36 mouse cellular contexts compared by ENCODE assay signal in genomic region chr1:170896651-170897281, GRCm38 (mm10). TPM values are rescaled to one million over a fixed set of nuclear protein-coding genes. Genes with fewer than 3 reads are reported as not detected.
A peak's percentile ranks its signal among the peaks of the same experiment; 100 is the strongest.
DNase-seq lines count a peak whose midpoint lies in the region; ATAC-seq and TF ChIP-seq lines count a peak whose summit lies in the region.
"Had no signal": no experiment of that assay in that cellular context is flagged by ENCODE, and none has a peak within 500 bp of the region (broad histone marks: within the 10 kb centered on the region; RNA-seq: fewer than 3 reads in every experiment).

No protein-coding gene starts in this region.

- H3K9me3 ChIP-seq in lung, postnatal 0 days (ENCODE audit: low read length): no peaks in the 10 kb centered on the region
- H3K9me3 ChIP-seq in ES-Bruce4 (replicated peaks; ENCODE audit: control insufficient read depth, insufficient read depth, low read length, poor library complexity, severe bottlenecking): no peaks in the 10 kb centered on the region
- H3K9me3 ChIP-seq: embryonic facial prominence, embryonic 12.5 days; heart, embryonic 10.5 days; heart, embryonic 15.5 days; hindbrain, embryonic 12.5 days; kidney, embryonic 15.5 days; liver, embryonic 15.5 days; neural tube, embryonic 12.5 days had no signal

- TF ChIP-seq CTCF in lung, postnatal 0 days (IDR thresholded peaks at IDR 0.05): no peak
- TF ChIP-seq CTCF in ES-Bruce4 (IDR thresholded peaks at IDR 0.05; ENCODE audit: low read depth, low read length): no peak

- H3K36me3 ChIP-seq in lung, postnatal 0 days (ENCODE audit: insufficient read depth, low read length): no peaks in the 10 kb centered on the region
- H3K36me3 ChIP-seq in ES-Bruce4 (ENCODE audit: control insufficient read depth, insufficient read depth, low read length, poor library complexity, severe bottlenecking): no peaks in the 10 kb centered on the region
- no peaks in the 10 kb centered on the region for H3K36me3 ChIP-seq in macrophage (ENCODE audit: inconsistent target)
- H3K36me3 ChIP-seq: embryonic facial prominence, embryonic 12.5 days; heart, embryonic 10.5 days; heart, embryonic 15.5 days; hindbrain, embryonic 12.5 days; kidney, embryonic 15.5 days; liver, embryonic 15.5 days; neural tube, embryonic 12.5 days had no signal

- no peak overlapping the region for H3K27ac ChIP-seq in lung, postnatal 0 days (ENCODE audit: low read length)
- H3K27ac ChIP-seq in ES-Bruce4 (ENCODE audit: insufficient read depth, low read length) (peak overlapping the region; percentile 68), macrophage (peak overlapping the region; percentile 66)
- H3K27ac ChIP-seq: embryonic facial prominence, embryonic 12.5 days; heart, embryonic 10.5 days; heart, embryonic 15.5 days; hindbrain, embryonic 12.5 days; hindbrain, postnatal 0 days; kidney, embryonic 15.5 days; liver, embryonic 15.5 days; neural tube, embryonic 12.5 days had no signal

- ATAC-seq in lung, postnatal 0 days: no peak
- ATAC-seq: forebrain, embryonic 14.5 days; hindbrain, postnatal 0 days; intestine, postnatal 0 days; midbrain, embryonic 16.5 days had no signal

- DNase-seq in lung, postnatal 0 days (ENCODE audit: low spot score): no peak
- no peak for DNase-seq in lung, adult 18-20 months
- DNase-seq in A20 (ENCODE audit: low read depth, low spot score): peak; percentile 86
- DNase-seq in gastrocnemius, postnatal 10 days: no peak
- no peak for DNase-seq in cerebellum, postnatal 10 days
- no peak for DNase-seq in cerebellum, adult 11 months
- DNase-seq: adrenal gland, postnatal 36 days; cerebellum, adult 9-10 months; embryo, embryonic 11 days; heart, postnatal 36 days; kidney, postnatal 25 days; liver; lung, postnatal 4 days; thymus, adult 2 months; thymus, postnatal 36 days had no signal

- H3K9ac ChIP-seq in lung, postnatal 0 days (replicated peaks; ENCODE audit: low read depth): no peak overlapping the region
- H3K9ac ChIP-seq in ES-Bruce4 (ENCODE audit: low read depth, poor library complexity, severe bottlenecking): no peak overlapping the region
- H3K9ac ChIP-seq: embryonic facial prominence, embryonic 12.5 days; heart, embryonic 15.5 days; hindbrain, embryonic 12.5 days; kidney, embryonic 15.5 days; liver, embryonic 15.5 days; neural tube, embryonic 12.5 days had no signal

- H3K4me1 ChIP-seq in lung, postnatal 0 days (ENCODE audit: insufficient read depth, low read depth, low read length): no peaks in the 10 kb centered on the region
- peaks cover 1% of the 10 kb centered on the region for H3K4me1 ChIP-seq in ES-Bruce4 (ENCODE audit: control insufficient read depth, insufficient read depth, low read length)
- H3K4me1 ChIP-seq: embryonic facial prominence, embryonic 12.5 days; heart, embryonic 10.5 days; hindbrain, embryonic 12.5 days; neural tube, embryonic 12.5 days had no signal

- H3K27me3 ChIP-seq in lung, postnatal 0 days (replicated peaks; ENCODE audit: insufficient read depth, low read length): no peaks in the 10 kb centered on the region
- no peaks in the 10 kb centered on the region for H3K27me3 ChIP-seq in ES-Bruce4 (ENCODE audit: control insufficient read depth, insufficient read depth, low read length, poor library complexity, severe bottlenecking)
- H3K27me3 ChIP-seq: embryonic facial prominence, embryonic 12.5 days; neural tube, embryonic 12.5 days had no signal

- peak; percentile 33; the same call in 1 of the 2 replicates for TF ChIP-seq EP300 in lung, postnatal 0 days (IDR thresholded peaks at IDR 0.05)
- TF ChIP-seq EP300 in ES-Bruce4 (IDR thresholded peaks at IDR 0.05; ENCODE audit: insufficient read depth, low read depth, low read length): no peak

- H3K79me2 ChIP-seq in macrophage (ENCODE audit: inconsistent target): no peaks in the 10 kb centered on the region

- WGBS in lung, postnatal 0 days: 70% methylated on average over 5 of the region's 5 CpGs
- WGBS in macrophage (ENCODE audit: missing documents): 21% methylated on average over 5 of the region's 5 CpGs

- no peak for TF ChIP-seq POLR2A in ES-Bruce4 (IDR thresholded peaks at IDR 0.05; ENCODE audit: insufficient read depth, low read length)

- H3K4me2 ChIP-seq in lung, postnatal 0 days (replicated peaks; ENCODE audit: low read depth, low read length): no peak overlapping the region
- H3K4me2 ChIP-seq: embryonic facial prominence, embryonic 12.5 days; heart, embryonic 15.5 days; hindbrain, embryonic 12.5 days; kidney, embryonic 15.5 days; liver, embryonic 15.5 days; neural tube, embryonic 12.5 days had no signal

- H3K4me3 ChIP-seq in lung, postnatal 0 days (ENCODE audit: low read depth, low read length): no peak overlapping the region
- H3K4me3 ChIP-seq in ES-Bruce4 (ENCODE audit: low read depth, low read length) (no peak overlapping the region), macrophage (ENCODE audit: inconsistent target) (no peak overlapping the region)
- H3K4me3 ChIP-seq: embryonic facial prominence, embryonic 12.5 days; heart, embryonic 10.5 days; heart, embryonic 15.5 days; hindbrain, embryonic 12.5 days; kidney, embryonic 15.5 days; liver, embryonic 15.5 days; myocyte; neural tube, embryonic 12.5 days had no signal

RNA-seq across cellular contexts. Expression of gene Dusp12, which starts 11.4 kb away (rescaled TPM):
- polyA plus RNA-seq in lung, postnatal 0 days (2015; fragmentation: Nextera tagmentation; extraction: Ambion mirVana): 22.5 and 23.2 TPM in 2 replicates
- polyA plus RNA-seq in ES-Bruce4 (2011; ENCODE audit: insufficient read depth, insufficient read length, low read depth, missing spikeins) (43.1 and 45.9 TPM in 2 replicates), macrophage (2018) (9.6 to 14.7 TPM (median 12.1 TPM) in 3 replicates)
- 10 to 100 TPM in 17 of 26 experiments, 1 to 10 TPM in 9; 3.0 to 37.0 (median 17.2) TPM for total RNA-seq in macrophage (2018; cell fraction: chromatin; rRNA removed)
- total RNA-seq in macrophage (2018; cell fraction: cytosol; rRNA removed): 10 to 100 TPM in 17 of 26 experiments, 1 to 10 TPM in 9; 6.9 to 18.6 (median 12.3) TPM
- total RNA-seq in macrophage (2018; cell fraction: nucleus; rRNA removed): 10 to 100 TPM in 12 of 26 experiments, 1 to 10 TPM in 14; 3.2 to 29.1 (median 9.8) TPM
- 1 to 10 TPM; 7.5 to 9.7 TPM for total RNA-seq in gastrocnemius, postnatal 10 days (2021)

RNA-seq across cellular contexts. Expression of gene Gm26620, which starts 11.9 kb away (rescaled TPM):
- polyA plus RNA-seq in lung, postnatal 0 days (2015; fragmentation: Nextera tagmentation; extraction: Ambion mirVana): 0.46 and 0.79 TPM in 2 replicates
- not detected in 2 replicates for polyA plus RNA-seq in ES-Bruce4 (2011; ENCODE audit: insufficient read depth, insufficient read length, low read depth, missing spikeins)
- 1 to 10 TPM in 9 of 26 experiments, not detected in 17; 1.3 to 2.3 (median 1.5) TPM for total RNA-seq in macrophage (2018; cell fraction: chromatin; rRNA removed)
- 1 to 10 TPM in 2 of 26 experiments, under 1 TPM in 24; 0.21 to 1.2 (median 0.51) TPM for total RNA-seq in macrophage (2018; cell fraction: cytosol; rRNA removed)
- total RNA-seq in macrophage (2018; cell fraction: nucleus; rRNA removed): 1 to 10 TPM in 7 of 26 experiments, under 1 TPM in 7, not detected in 12; 0.59 to 2.0 (median 1.1) TPM
- polyA plus RNA-seq in macrophage (2018): 0.43 to 0.62 TPM (median 0.55 TPM) in 3 replicates
- under 1 TPM; 0.45 to 0.80 TPM for total RNA-seq in gastrocnemius, postnatal 10 days (2021)
- polyA plus RNA-seq: embryonic facial prominence, embryonic 12.5 days; hindbrain, embryonic 12.5 days; limb, embryonic 11.5 days had no signal

RNA-seq across cellular contexts. Expression of gene Fcrlb, which starts 16.0 kb away (rescaled TPM):
- polyA plus RNA-seq in lung, postnatal 0 days (2015; fragmentation: Nextera tagmentation; extraction: Ambion mirVana): 0.26 TPM in 1 of 2 replicates, not detected in the other
- polyA plus RNA-seq in ES-Bruce4 (2011; ENCODE audit: insufficient read depth, insufficient read length, low read depth, missing spikeins) (not detected in 2 replicates), macrophage (2018) (0.47 to 0.68 TPM in 2 of 3 replicates, not detected in the other)
- total RNA-seq in macrophage (2018; cell fraction: chromatin; rRNA removed): 1 to 10 TPM in 2 of 26 experiments, under 1 TPM in 1, not detected in 23; 0.49 to 6.0 (median 1.0) TPM
- total RNA-seq in macrophage (2018; cell fraction: cytosol; rRNA removed): under 1 TPM in 19 of 26 experiments, not detected in 7; 0.11 to 0.67 (median 0.24) TPM
- total RNA-seq in macrophage (2018; cell fraction: nucleus; rRNA removed): 1 to 10 TPM in 5 of 26 experiments, under 1 TPM in 7, not detected in 14; 0.43 to 5.2 (median 0.76) TPM
- not detected for total RNA-seq in gastrocnemius, postnatal 10 days (2021)
- total RNA-seq: adrenal gland, adult 18-20 months; adrenal gland, postnatal 36 days; heart, postnatal 36 days had no signal
- polyA plus RNA-seq: embryonic facial prominence, embryonic 12.5 days; forebrain, embryonic 14.5 days; heart, embryonic 10.5 days; heart, embryonic 15.5 days; hindbrain, embryonic 12.5 days; kidney, embryonic 15.5 days; limb, embryonic 11.5 days; lung, embryonic 16.5 days had no signal

RNA-seq across cellular contexts. Expression of gene Atf6, which starts 29.2 kb away (rescaled TPM):
- polyA plus RNA-seq in lung, postnatal 0 days (2015; fragmentation: Nextera tagmentation; extraction: Ambion mirVana): 10.8 and 11.0 TPM in 2 replicates
- polyA plus RNA-seq in ES-Bruce4 (2011; ENCODE audit: insufficient read depth, insufficient read length, low read depth, missing spikeins): 23.7 and 24.1 TPM in 2 replicates
- total RNA-seq in macrophage (2018; cell fraction: chromatin; rRNA removed): 100 to 1,000 TPM in 7 of 26 experiments, 10 to 100 TPM in 19; 32.2 to 113 (median 88.3) TPM
- 10 to 100 TPM; 39.2 to 72.1 (median 54.7) TPM for total RNA-seq in macrophage (2018; cell fraction: cytosol; rRNA removed)
- 100 to 1,000 TPM in 6 of 26 experiments, 10 to 100 TPM in 20; 48.1 to 130 (median 83.2) TPM for total RNA-seq in macrophage (2018; cell fraction: nucleus; rRNA removed)
- polyA plus RNA-seq in macrophage (2018): 41.4 to 56.5 TPM (median 54.4 TPM) in 3 replicates
- 10 to 100 TPM; 17.2 to 17.5 TPM for total RNA-seq in gastrocnemius, postnatal 10 days (2021)

RNA-seq across cellular contexts. Expression of gene Fcrla, which starts 30.6 kb away (rescaled TPM):
- 0.67 and 0.76 TPM in 2 replicates for polyA plus RNA-seq in lung, postnatal 0 days (2015; fragmentation: Nextera tagmentation; extraction: Ambion mirVana)
- polyA plus RNA-seq in ES-Bruce4 (2011; ENCODE audit: insufficient read depth, insufficient read length, low read depth, missing spikeins) (not detected in 2 replicates), macrophage (2018) (0.26 to 0.79 TPM (median 0.56 TPM) in 3 replicates)
- 1 to 10 TPM in 5 of 26 experiments, under 1 TPM in 4, not detected in 17; 0.58 to 2.7 (median 1.1) TPM for total RNA-seq in macrophage (2018; cell fraction: chromatin; rRNA removed)
- 1 to 10 TPM in 2 of 26 experiments, under 1 TPM in 17, not detected in 7; 0.11 to 1.1 (median 0.52) TPM for total RNA-seq in macrophage (2018; cell fraction: cytosol; rRNA removed)
- 1 to 10 TPM in 6 of 26 experiments, under 1 TPM in 7, not detected in 13; 0.46 to 4.4 (median 1.00) TPM for total RNA-seq in macrophage (2018; cell fraction: nucleus; rRNA removed)
- total RNA-seq in gastrocnemius, postnatal 10 days (2021): 1 to 10 TPM in 1 of 2 experiments, under 1 TPM in 1; 0.28 to 1.8 TPM
- total RNA-seq: hindbrain, postnatal 0 days; layer of hippocampus, adult 18-20 months; layer of hippocampus, postnatal 10 days; left cerebral cortex, adult 18-20 months; left cerebral cortex, postnatal 14 days had no signal
- polyA plus RNA-seq: embryonic facial prominence, embryonic 12.5 days; forebrain, embryonic 14.5 days; hindbrain, embryonic 12.5 days; hindbrain, postnatal 0 days; intestine, postnatal 0 days; kidney, embryonic 15.5 days; limb, embryonic 11.5 days; lung, embryonic 16.5 days; midbrain, embryonic 16.5 days; myocyte; neural tube, embryonic 12.5 days had no signal
